Mouse (Mus musculus): ENCODE data around the gene Lat2. TPM values are rescaled to one million over a fixed set of nuclear protein-coding genes. Genes with fewer than 3 reads are reported as not detected.

Lat2 gene
- polyA plus RNA-seq, 1 experiment from 2014 or later, result 3.1 TPM

DNA sequence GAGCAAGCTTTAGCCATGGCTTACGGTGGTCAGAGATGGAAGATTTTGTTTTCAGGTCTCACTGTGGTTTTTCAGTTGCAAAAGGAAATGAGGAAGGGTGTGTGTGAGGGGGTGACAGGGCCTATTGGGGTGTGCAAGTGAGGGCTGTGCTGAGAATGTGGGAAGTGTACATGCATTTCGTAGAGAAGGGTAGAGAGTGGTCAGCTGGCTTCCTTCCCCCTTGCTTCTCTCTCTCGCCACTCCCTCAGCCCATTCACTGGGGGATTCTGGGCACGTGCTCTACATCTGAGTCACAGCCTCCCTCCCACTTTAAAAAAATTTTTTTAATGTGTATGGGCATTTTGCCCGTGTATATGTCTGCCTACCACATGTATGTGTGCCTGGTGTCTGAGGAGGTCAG, 7.7 kb downstream of the Lat2 start:
- Histone ChIP-seq H3K4me3 (ENCODE audit: low read depth, low read length) (no peak overlapping the region), H3K9ac (ENCODE audit: low read depth, low read length) (no peak overlapping the region), H3K36me3 (ENCODE audit: control insufficient read depth, insufficient read depth, low read length) (no peaks in the 10 kb centered on the region), H3K9me3 (ENCODE audit: control insufficient read depth, low read length) (no peaks in the 10 kb centered on the region), H3K4me1 (replicated peaks; ENCODE audit: control insufficient read depth, insufficient read depth, low read length) (no peaks in the 10 kb centered on the region), H3K4me2 (replicated peaks; ENCODE audit: low read depth, low read length) (no peak overlapping the region), H3K27me3 (ENCODE audit: control insufficient read depth, insufficient read depth, low read length) (no peaks in the 10 kb centered on the region), H3K27ac (ENCODE audit: low read depth, low read length) (no peak overlapping the region)
- ATAC-seq (ENCODE audit: low FRiP score) (no peak), DNase-seq (ENCODE audit: low spot score) (no peak)
- WGBS, result 66% methylated on average over 5 of the region's 5 CpGs

DNA sequence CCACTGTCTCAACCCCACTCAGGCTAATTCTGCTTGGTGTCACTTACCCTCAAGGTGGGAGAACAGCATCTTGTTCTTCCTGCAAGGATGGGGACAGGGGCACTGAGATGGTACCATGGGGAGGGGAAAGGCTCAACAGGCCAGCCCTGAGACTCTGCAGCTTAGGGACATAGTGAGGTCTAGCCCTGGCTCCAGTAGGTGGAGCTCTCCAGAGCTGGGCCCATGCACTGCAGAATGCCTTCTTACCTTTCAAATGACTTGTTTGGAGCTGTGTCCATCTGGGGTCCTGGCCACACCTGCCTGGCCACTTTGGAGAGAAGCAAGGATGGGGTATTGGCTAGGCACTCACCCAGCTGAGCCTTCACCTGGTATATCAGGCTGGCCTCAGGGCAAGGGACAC, 8.5 kb downstream of the Lat2 start:
- Histone ChIP-seq H3K27ac (ENCODE audit: low read depth, low read length) (no peak overlapping the region), H3K9me3 (ENCODE audit: control insufficient read depth, low read length) (no peaks in the 10 kb centered on the region), H3K4me1 (replicated peaks; ENCODE audit: control insufficient read depth, insufficient read depth, low read length) (no peaks in the 10 kb centered on the region), H3K4me2 (replicated peaks; ENCODE audit: low read depth, low read length) (no peak overlapping the region), H3K36me3 (ENCODE audit: control insufficient read depth, insufficient read depth, low read length) (no peaks in the 10 kb centered on the region), H3K9ac (ENCODE audit: low read depth, low read length) (no peak overlapping the region), H3K27me3 (ENCODE audit: control insufficient read depth, insufficient read depth, low read length) (no peaks in the 10 kb centered on the region), H3K4me3 (ENCODE audit: low read depth, low read length) (no peak overlapping the region)
- ATAC-seq (ENCODE audit: low FRiP score), result no peak
- DNase-seq (ENCODE audit: low spot score), result no peak

DNA sequence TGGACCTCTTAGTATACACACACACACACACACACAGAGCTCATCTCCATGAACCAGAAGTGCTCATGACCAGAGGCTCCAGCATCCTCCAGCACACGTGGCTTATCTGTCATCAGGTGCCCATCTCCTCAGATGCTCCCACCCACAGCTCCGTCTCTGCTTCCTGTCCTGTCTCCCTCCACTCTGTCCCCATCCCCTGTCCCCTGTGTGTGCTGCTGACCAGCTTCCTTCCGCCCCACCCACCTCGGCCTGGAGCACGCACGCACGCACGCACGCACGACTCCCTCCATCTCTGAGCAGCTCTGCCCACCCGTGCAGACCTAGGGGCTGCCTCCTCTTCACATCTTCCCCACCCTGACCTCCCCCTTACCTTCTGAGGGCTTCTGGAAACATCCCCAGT, 10.4 kb downstream of the Lat2 start:
- H3K4me3 ChIP-seq (ENCODE audit: low read depth, low read length), result no peak overlapping the region
- H3K9me3 ChIP-seq (ENCODE audit: control insufficient read depth, low read length), result no peaks in the 10 kb centered on the region
- no peak for ATAC-seq (ENCODE audit: low FRiP score)
- no peak overlapping the region for H3K27ac ChIP-seq (ENCODE audit: low read depth, low read length)
- no peak for DNase-seq (ENCODE audit: low spot score)
- no peaks in the 10 kb centered on the region for H3K36me3 ChIP-seq (ENCODE audit: control insufficient read depth, insufficient read depth, low read length)
- no peak overlapping the region for H3K4me2 ChIP-seq (replicated peaks; ENCODE audit: low read depth, low read length)
- 84% methylated on average over 11 of the region's 11 CpGs for WGBS
- H3K9ac ChIP-seq (ENCODE audit: low read depth, low read length), result no peak overlapping the region
- H3K27me3 ChIP-seq (ENCODE audit: control insufficient read depth, insufficient read depth, low read length), result no peaks in the 10 kb centered on the region
- H3K4me1 ChIP-seq (replicated peaks; ENCODE audit: control insufficient read depth, insufficient read depth, low read length), result no peaks in the 10 kb centered on the region

DNA sequence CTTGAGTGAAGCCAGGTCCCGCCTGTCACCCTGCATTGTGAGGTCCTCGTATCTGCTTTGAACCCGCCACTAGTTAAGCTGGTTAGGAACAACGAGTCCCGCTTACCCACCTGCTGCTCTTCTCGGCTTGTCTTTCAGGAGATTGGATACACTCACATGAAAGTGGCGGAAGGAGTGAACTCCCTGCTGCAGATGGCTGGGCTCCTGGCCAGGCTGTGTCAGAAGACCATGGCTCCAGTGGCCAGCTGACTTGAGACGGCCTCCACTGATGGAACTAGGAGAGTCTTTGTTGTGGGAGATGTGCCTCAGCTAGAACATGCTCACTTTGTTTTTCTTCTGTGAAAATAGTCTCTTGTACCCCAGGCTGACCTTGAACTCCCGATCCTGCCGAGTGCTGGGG, 17.1 kb downstream of the Lat2 start:
- Histone ChIP-seq H3K4me2 (replicated peaks; ENCODE audit: low read depth, low read length) (no peak overlapping the region), H3K9me3 (ENCODE audit: control insufficient read depth, low read length) (no peaks in the 10 kb centered on the region), H3K9ac (ENCODE audit: low read depth, low read length) (no peak overlapping the region), H3K36me3 (ENCODE audit: control insufficient read depth, insufficient read depth, low read length) (peaks cover 10% of the 10 kb centered on the region; the same call in 1 of the 2 replicates), H3K27me3 (ENCODE audit: control insufficient read depth, insufficient read depth, low read length) (no peaks in the 10 kb centered on the region), H3K4me1 (replicated peaks; ENCODE audit: control insufficient read depth, insufficient read depth, low read length) (no peaks in the 10 kb centered on the region), H3K27ac (ENCODE audit: low read depth, low read length) (no peak overlapping the region), H3K4me3 (ENCODE audit: low read depth, low read length) (no peak overlapping the region)
- ATAC-seq (ENCODE audit: low FRiP score) (no peak), DNase-seq (ENCODE audit: low spot score) (no peak)
- 94% methylated on average over 10 of the region's 10 CpGs for WGBS

DNA sequence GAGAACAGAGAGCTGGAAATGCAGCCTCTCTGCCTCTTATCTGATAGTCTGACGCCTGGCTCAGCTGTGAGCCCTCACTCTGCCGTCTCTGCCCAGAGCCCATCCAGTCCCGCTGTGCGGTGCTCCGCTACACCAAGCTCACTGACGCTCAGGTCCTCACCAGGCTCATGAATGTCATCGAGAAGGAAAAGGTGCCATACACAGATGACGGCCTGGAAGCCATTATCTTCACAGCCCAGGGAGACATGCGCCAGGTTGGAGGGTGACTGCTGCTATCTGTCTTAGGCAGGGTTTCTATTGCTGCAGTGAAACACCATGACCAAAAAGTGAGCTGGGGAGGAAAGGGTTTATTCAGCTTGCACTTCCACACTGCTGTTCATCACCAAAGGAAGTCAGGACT, 21.7 kb downstream of the Lat2 start:
- Histone ChIP-seq H3K27ac (ENCODE audit: low read depth, low read length) (no peak overlapping the region), H3K4me1 (replicated peaks; ENCODE audit: control insufficient read depth, insufficient read depth, low read length) (no peaks in the 10 kb centered on the region), H3K4me2 (replicated peaks; ENCODE audit: low read depth, low read length) (no peak overlapping the region), H3K36me3 (ENCODE audit: control insufficient read depth, insufficient read depth, low read length) (peaks cover 7% of the 10 kb centered on the region; the same call in 1 of the 2 replicates), H3K27me3 (ENCODE audit: control insufficient read depth, insufficient read depth, low read length) (no peaks in the 10 kb centered on the region), H3K9ac (ENCODE audit: low read depth, low read length) (no peak overlapping the region), H3K9me3 (ENCODE audit: control insufficient read depth, low read length) (no peaks in the 10 kb centered on the region), H3K4me3 (ENCODE audit: low read depth, low read length) (no peak overlapping the region)
- ATAC-seq (ENCODE audit: low FRiP score) (no peak), DNase-seq (ENCODE audit: low spot score) (no peak)
- WGBS, result 95% methylated on average over 9 of the region's 9 CpGs

DNA sequence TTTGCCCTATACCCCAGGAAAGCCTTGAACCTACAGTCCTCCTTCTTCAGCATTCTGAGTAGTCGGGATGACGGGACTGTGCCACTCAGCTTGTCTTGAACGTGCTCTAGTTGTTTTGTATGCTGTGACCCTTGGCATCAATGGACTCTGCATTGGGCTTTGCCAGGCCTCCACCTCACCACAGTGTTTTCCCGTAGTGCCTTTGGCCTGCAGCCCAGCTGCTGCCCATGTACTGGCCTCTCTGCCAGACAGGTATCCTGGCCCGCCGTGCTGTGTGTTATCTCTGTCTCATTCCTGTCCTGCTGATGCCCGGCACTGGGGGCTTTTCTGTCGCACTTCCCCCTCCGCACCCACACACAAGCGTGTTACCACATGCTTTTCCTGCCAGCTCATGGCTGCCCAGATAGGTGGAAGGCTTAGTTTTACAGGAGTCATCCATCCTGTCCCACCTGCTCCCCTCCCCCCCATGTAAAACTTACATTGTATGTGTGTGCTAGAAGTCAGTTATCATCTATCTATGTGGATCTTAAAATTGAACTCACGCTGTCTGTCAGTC, 22.7 kb downstream of the Lat2 start:
- H3K36me3 ChIP-seq (ENCODE audit: control insufficient read depth, insufficient read depth, low read length), result peaks cover 4% of the 10 kb centered on the region; the same call in 1 of the 2 replicates
- H3K9me3 ChIP-seq (ENCODE audit: control insufficient read depth, low read length), result no peaks in the 10 kb centered on the region
- no peaks in the 10 kb centered on the region for H3K27me3 ChIP-seq (ENCODE audit: control insufficient read depth, insufficient read depth, low read length)
- no peak for ATAC-seq (ENCODE audit: low FRiP score)
- no peak overlapping the region for H3K4me2 ChIP-seq (replicated peaks; ENCODE audit: low read depth, low read length)
- WGBS, result 92% methylated on average over 11 of the region's 11 CpGs
- H3K4me3 ChIP-seq (ENCODE audit: low read depth, low read length), result no peak overlapping the region
- H3K4me1 ChIP-seq (replicated peaks; ENCODE audit: control insufficient read depth, insufficient read depth, low read length), result no peaks in the 10 kb centered on the region
- no peak for DNase-seq (ENCODE audit: low spot score)
- H3K9ac ChIP-seq (ENCODE audit: low read depth, low read length), result no peak overlapping the region
- H3K27ac ChIP-seq (ENCODE audit: low read depth, low read length), result no peak overlapping the region

DNA sequence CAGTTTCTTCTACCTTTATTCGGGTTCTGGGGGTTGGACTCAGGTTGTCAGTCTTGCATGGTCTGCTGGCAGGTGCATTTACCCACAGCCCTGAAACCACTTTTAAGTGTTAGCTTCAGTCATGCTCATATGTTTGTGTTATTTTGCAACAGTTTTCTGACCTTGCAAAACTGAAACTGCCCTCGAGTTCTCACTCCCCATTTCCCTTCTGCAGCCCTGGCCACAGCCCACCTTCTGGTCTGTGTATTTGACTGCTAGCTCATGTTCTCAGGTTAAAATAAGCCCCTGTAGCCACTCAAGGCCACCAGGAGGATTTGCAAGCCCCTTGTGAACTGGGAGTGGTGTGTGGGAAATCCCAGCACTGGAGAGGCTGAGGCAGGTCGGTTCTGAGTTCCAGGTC, 24.9 kb downstream of the Lat2 start:
- DNase-seq (ENCODE audit: low spot score) (no peak), ATAC-seq (ENCODE audit: low FRiP score) (no peak)
- Histone ChIP-seq H3K36me3 (ENCODE audit: control insufficient read depth, insufficient read depth, low read length) (0 out of 2 replicates have a peak, but pooled peaks cover 4% of the 10 kb centered on the region), H3K4me2 (replicated peaks; ENCODE audit: low read depth, low read length) (no peak overlapping the region), H3K27me3 (ENCODE audit: control insufficient read depth, insufficient read depth, low read length) (no peaks in the 10 kb centered on the region), H3K27ac (ENCODE audit: low read depth, low read length) (no peak overlapping the region), H3K9me3 (ENCODE audit: control insufficient read depth, low read length) (no peaks in the 10 kb centered on the region), H3K4me3 (ENCODE audit: low read depth, low read length) (no peak overlapping the region), H3K9ac (ENCODE audit: low read depth, low read length) (no peak overlapping the region), H3K4me1 (replicated peaks; ENCODE audit: control insufficient read depth, insufficient read depth, low read length) (no peaks in the 10 kb centered on the region)
- 97% methylated on average over 3 of the region's 3 CpGs for WGBS

DNA sequence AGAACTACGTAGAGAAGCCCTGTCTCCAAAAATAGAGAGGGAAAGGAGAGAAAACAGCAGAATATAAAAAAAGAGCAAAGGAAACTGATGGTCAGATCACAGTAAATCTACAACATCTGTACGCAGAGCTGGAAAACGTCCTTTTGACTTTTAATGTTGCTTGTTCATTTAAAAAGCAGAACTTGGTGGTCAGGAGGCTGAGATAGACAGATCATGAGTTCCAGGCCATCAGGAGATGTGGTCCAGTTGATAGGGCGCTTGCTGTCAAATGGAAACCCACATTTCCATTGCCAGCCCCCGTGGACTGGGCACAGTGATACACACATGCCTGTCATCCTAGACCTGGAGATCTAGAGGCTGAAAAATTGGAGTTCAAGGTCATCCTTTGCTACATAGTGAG, 30.0 kb downstream of the Lat2 start:
- ATAC-seq (ENCODE audit: low FRiP score), result no peak
- Histone ChIP-seq H3K9ac (ENCODE audit: low read depth, low read length) (no peak overlapping the region), H3K4me2 (replicated peaks; ENCODE audit: low read depth, low read length) (no peak overlapping the region), H3K27me3 (ENCODE audit: control insufficient read depth, insufficient read depth, low read length) (no peaks in the 10 kb centered on the region), H3K9me3 (ENCODE audit: control insufficient read depth, low read length) (no peaks in the 10 kb centered on the region), H3K4me3 (ENCODE audit: low read depth, low read length) (no peak overlapping the region), H3K27ac (ENCODE audit: low read depth, low read length) (no peak overlapping the region), H3K36me3 (ENCODE audit: control insufficient read depth, insufficient read depth, low read length) (no peaks in the 10 kb centered on the region), H3K4me1 (replicated peaks; ENCODE audit: control insufficient read depth, insufficient read depth, low read length) (no peaks in the 10 kb centered on the region)
- 92% methylated on average over 5 of the region's 5 CpGs for WGBS
- no peak for DNase-seq (ENCODE audit: low spot score)

DNA sequence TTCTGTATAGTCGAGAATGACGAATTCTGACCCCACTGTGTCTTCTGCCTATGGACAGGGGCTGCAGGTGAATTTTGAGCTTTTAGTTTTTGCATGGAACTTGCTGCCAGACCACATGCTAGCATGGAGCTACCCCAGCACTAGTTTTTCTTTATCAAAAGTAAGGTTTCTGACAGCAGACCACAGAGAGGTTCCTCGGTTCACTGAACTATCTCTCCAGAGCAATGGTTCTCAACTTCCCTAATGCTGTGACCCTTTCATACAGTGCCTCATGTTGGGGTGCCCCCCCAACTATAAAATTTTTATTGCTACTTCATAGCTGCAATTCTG, 31.0 kb downstream of the Lat2 start:
- no peak for ATAC-seq (ENCODE audit: low FRiP score)
- Histone ChIP-seq H3K27me3 (ENCODE audit: control insufficient read depth, insufficient read depth, low read length) (no peaks in the 10 kb centered on the region), H3K9ac (ENCODE audit: low read depth, low read length) (no peak overlapping the region), H3K4me3 (ENCODE audit: low read depth, low read length) (no peak overlapping the region), H3K4me2 (replicated peaks; ENCODE audit: low read depth, low read length) (no peak overlapping the region), H3K9me3 (ENCODE audit: control insufficient read depth, low read length) (no peaks in the 10 kb centered on the region), H3K36me3 (ENCODE audit: control insufficient read depth, insufficient read depth, low read length) (no peaks in the 10 kb centered on the region), H3K27ac (ENCODE audit: low read depth, low read length) (no peak overlapping the region), H3K4me1 (replicated peaks; ENCODE audit: control insufficient read depth, insufficient read depth, low read length) (no peaks in the 10 kb centered on the region)
- no peak for DNase-seq (ENCODE audit: low spot score)
- WGBS, result 79% methylated on average over 3 of the region's 3 CpGs

Measured in hindbrain, embryonic 11.5 days (tissue).